Mouse (Mus musculus) thymus, postnatal 4 days (tissue): ENCODE measurements around the gene Ttc7b.

Experiments
- DNase-seq: peaks from one replicate; pipeline ENCODE4 v3.0.0; 2021

Ttc7b gene

DNA sequence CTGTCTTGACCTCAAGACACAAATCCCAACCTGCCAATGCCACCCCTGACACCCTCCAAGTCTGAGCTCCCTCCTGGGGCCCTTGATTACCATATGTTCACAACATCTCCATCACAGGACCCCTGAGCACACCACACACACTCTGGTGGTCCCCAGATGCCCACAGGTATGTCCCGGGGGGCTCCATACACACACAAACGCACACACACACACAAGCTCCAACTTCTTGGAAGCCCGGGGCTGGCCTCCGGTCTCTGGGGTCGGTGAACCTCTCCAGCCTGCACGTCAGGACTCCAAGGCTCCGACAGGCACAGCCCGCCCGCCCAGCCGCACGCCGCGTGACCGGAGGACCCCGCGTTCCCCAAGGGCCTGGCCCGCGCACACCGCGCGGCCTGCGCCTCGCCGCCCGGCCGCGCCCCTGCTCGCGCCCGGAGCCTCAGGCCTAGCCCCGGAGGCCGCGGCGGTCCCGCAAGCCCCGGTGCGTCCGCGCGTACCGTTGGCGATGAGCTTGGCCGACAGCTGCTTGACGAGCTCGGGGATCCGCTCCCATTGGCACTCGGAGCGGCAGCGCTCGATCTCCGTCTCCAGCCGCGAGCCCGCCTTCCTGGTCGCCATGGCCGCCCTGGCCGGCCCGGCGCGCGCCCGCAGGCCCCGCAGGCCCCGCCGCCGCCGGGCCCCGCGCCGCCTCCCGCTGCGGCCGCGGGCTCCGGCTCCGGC lies 391 bp downstream of the Ttc7b start:
- DNase-seq = peak; percentile 71

DNA sequence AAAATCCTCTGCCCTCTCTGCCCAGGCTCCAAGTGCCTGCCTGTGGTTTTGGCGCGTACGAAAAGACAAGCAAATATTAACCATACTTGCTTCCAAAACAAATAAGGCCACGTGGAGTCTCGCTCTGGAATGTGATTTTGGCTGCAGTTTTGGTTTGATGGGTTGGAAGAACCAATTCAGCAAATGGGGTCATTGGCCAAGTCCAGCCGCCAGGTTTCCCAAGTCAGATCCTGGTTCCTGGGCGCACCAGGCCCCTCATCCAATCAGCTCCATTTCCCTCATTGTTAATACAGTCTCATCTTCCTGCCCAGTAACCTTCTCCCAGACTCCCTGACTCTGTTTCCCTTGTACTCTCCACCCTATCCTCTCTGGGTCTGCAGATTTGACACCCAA lies 946 bp downstream of the Ttc7b start:
- no peak for DNase-seq

- DNase-seq = no peak
Measured at GRCm38 (mm10) chr12:100517371-100517770, 3.3 kb downstream of the Ttc7b start.

DNA sequence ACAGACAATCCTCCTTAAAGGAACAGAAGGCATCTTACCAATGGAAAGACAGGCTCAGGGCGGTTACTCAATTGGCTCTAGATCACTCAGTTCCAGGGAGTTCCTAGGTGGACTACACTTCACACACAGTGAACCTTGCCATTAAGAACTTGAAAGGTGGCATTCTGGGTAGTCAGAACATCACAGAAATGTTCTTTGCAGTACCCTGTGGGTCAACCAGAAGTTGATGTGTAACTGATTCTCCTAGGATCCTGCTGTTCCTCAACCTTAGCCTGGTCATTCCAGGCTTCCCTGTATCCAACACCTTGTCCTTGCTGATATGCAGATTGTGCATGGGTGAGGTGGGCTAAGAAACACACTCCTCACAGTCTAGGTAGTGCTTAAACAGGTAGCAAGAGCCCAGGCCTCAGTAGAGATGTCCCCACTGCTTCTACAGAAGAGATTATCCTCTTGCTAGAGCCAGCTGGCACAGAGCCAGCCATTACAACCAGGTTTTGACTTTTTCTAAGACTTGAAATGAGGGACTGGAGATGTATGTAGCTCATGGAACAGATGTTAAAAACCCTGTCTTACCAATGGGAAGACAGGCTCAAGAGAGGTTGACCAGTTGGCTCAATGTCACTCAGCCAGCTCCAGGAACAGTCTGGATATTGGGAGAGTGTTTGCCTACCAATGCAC lies 4.3 kb downstream of the Ttc7b start:
- DNase-seq = no peak

GRCm38 (mm10) chr12:100515493-100515892 lies 5.1 kb downstream of the Ttc7b start:
- no peak for DNase-seq

DNA sequence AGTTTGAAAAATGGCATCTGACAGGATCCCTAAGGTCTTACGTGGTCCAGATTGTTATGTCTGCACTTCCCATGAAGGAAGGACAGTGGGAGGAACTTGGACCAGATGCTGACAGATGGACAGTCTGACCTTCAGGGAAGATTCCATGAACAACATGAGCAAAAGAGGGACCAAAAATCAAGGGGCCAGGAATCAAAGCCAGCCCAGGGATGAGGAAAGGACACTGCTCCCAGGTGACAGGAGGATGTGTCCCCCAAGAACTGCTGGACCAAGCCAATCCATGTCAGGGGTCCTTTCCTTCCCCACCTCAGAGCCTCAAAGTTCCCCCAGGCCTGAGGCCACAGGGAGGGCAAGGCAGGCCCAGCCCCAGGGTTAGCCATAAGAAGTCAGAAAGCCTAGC lies 6.0 kb downstream of the Ttc7b start:
- no peak for DNase-seq

GRCm38 (mm10) chr12:100513131-100513530 lies 7.5 kb downstream of the Ttc7b start:
- no peak for DNase-seq

- DNase-seq = no peak
Measured at GRCm38 (mm10) chr12:100512641-100513040, 8.0 kb downstream of the Ttc7b start.

DNA sequence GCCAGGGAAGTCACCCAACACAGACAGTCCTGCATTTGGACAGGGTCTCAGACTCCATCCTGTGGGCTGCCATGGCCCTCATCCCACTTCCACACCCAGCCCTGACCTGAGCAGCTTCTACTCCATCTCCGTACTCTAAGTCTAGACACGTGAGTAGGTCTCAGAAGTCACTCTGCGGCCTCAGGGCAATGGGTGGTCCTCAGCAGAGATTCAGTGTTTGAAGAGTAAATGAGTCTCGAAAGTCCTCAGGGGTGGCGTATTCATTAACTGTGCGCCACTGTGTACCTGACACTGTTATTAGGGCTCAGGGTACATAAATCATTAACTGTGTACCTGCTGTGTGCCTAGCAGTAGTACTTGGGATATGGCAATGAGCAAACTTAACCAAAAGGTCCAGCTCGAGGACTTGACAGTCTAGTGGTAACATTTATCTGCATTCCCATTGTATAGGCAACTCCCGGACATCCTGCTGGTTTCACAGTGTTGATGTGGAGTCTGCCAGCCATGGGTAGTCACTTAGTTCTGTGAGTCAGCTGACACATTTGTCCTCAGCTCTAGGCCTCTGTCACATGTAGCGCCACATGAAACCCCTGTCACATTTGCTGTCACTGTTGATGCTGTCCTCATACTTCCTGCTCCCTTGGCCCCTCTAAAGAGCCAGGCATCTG lies 10.9 kb downstream of the Ttc7b start:
- DNase-seq = no peak

GRCm38 (mm10) chr12:100508668-100509067 lies 12.0 kb downstream of the Ttc7b start:
- no peak for DNase-seq

DNA sequence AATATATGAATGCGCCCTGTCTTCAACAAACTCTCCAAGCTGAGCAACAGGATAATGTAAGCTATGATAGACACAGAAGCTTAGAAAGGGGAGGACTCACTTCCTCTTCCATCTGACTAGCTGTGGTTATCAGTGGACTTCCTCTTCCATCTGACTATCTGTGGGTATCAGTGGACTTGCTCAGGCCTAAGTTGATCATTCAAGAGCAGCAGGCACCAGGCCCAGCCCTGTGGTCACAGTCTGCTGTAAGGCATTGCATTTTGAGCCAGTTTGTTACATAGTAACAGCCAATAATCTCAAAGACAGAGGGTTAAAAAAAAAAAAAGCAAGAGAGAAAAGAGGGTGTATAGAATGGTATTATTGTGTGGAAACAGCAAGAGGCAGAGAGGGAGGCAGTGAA lies 15.1 kb downstream of the Ttc7b start:
- no peak for DNase-seq

- DNase-seq = no peak
Measured at GRCm38 (mm10) chr12:100504585-100504984, 16.0 kb downstream of the Ttc7b start.

GRCm38 (mm10) chr12:100503659-100504058 lies 17.0 kb downstream of the Ttc7b start:
- peak; percentile 31 for DNase-seq

DNA sequence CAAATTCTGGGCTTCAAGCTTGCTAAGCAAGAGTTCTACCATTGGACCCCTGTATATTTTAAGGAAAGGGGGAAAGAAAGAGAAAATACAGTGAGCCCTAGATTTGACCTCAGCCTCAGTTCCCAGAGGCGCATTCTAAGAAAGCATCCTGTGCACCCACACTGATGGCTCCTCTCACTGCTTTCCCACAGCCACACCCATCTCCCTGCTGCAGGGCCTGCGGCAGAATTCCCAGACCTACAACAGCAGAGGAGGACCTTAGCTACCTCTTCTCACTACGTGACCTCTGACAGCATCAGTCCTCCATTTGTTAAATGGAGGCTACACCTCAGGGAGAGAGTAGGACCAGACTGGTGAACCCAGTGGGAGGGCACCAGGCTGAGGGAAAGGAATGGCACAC lies 18.1 kb downstream of the Ttc7b start:
- no peak for DNase-seq

DNA sequence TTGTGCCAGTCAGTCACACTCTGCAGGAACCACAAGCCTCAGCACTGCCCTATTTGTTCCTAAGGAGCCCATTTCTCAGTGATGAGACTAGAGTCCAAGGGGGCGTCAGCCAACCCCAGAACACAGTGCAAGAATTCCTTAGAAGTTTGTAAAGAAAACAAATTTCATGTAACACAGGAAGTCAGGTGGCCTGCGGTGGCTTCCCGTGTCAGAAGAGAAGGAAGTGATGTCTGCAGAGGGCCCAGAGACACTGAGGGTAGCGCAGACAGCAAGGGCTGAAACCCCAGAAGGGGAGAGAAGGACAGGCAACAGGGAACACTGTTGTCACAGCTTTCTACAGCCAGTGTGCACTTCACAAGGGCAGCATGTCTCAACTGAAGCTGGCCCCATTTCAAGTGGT lies 19.4 kb downstream of the Ttc7b start:
- DNase-seq = peak; percentile 68

DNA sequence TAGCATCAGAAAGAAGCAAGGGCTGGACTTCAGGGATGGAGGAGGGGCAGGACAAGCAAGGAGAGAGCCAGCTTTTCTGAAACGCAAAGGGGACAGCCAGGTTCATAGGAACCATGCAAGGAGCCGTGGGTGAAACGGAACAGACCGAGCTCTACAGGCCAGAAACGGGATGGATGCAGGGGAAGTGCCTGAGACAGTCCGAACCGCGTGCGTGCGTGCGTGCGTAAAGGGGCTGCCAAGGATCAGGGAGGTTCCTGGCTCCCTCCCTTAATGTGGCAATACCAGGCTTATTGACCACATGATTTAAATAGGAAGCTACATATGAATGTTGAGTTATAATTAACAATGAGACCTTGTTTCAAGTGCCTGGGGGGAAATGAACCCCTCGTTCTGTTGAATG lies 21.2 kb downstream of the Ttc7b start:
- DNase-seq = no peak

GRCm38 (mm10) chr12:100498006-100498405 lies 22.6 kb downstream of the Ttc7b start:
- no peak for DNase-seq

DNA sequence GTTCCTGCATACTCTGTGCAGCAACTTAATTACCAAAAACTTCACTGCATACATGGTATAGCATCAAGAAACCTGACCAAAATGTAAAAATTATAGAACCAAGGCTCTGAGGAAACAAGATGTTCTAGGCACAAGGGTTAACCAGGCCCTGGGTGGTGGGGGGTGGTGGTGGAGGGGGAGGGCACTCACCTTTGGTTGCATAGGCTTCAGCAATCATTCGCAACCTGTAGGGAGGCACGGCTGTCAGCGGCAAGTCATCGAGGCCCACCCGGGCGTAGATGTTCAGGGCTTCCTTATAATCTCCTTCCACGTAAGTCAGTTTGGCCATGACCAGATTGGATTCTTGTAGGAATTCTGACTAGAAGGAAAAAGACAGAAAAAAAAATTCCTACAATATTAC lies 25.5 kb downstream of the Ttc7b start:
- no peak for DNase-seq

GRCm38 (mm10) chr12:100493211-100493610 lies 27.4 kb downstream of the Ttc7b start:
- DNase-seq = no peak

DNA sequence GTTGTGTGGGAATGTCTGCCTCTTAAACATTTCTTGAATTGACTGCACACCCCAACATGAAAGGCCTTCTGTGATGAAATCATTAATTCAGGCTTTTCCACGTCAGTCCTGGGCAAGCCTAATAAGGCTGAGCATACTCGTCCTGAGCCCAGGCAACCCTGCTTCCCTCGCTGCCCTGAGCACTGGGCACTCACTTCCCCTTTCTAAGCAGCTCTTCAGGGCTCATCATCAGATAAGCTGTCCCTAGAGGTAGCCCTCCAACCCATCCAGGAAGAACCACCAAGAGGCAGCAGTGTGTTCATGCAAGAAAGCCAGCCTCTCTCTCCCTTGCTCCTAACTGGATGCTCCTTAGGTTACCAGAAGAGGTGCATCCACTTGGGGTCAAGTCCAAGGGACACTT lies 27.9 kb downstream of the Ttc7b start:
- no peak for DNase-seq

DNA sequence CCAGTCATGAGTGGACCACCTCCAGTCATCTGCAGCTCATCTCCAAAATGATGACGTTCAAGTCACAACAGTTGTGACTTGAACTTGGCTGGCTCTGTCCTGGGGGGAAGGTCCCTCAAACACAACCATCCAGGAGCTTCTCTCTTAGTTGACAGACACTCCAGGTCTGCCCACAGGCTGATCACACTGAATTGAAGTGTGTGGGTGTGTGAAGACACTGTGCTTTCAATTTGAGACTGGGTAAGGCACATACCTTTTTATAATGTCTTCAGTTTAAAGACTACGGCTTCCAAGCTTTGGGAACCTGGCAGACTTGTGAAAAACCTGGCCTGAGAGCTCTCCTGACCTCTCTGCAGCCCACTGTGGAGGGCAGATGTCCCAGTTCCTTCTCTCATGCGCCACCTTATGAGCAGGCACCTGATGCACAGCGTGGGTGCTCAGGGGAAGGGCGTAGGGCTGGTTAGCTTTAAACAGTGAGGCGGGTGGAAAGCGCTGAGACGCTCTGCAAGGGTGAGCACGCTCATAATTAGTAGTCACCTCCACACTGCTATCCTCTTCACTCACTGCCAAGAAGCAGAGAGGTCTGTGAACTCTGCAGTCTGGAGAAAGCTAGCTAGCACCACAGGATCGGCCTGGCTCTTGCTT lies 28.5 kb downstream of the Ttc7b start:
- DNase-seq = no peak

GRCm38 (mm10) chr12:100489799-100490198 lies 30.8 kb downstream of the Ttc7b start:
- DNase-seq = no peak

DNA sequence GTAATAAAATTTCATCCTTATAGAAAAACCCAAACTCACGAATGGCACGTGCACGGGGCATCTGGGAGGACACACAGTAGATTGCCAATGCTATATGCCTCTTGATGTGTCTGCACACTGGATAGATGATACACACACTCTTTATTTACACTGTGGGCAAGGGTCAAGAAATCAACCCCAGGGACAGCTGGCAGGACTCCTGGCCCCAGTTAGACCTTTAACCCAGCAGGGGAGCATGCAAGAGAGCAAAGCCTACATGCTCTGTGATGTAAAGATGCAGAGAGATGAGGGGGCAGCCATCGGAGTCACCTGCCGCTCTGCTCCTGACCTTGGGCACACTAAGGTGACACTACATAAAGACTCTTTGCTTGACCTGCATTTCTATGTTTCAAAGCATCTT lies 32.3 kb downstream of the Ttc7b start:
- DNase-seq = no peak

GRCm38 (mm10) chr12:100486232-100486631 lies 34.4 kb downstream of the Ttc7b start:
- DNase-seq = peak; percentile 50
